Mouse (Mus musculus): ENCODE results near the gene Ucn3. TPM values are rescaled to one million over a fixed set of nuclear protein-coding genes. Genes with fewer than 3 reads are reported as not detected.

Ucn3 gene
- polyA plus RNA-seq (2014; fragmentation: Nextera tagmentation; extraction: Ambion mirVana) = not detected in 2 replicates

GRCm38 (mm10) chr13:3945249-3945648 lies at the start of gene Ucn3:
Gene Ucn3, minus strand, starts transcription at chr13:3945349.
- no peak within 1 kb of the TSS for H3K27ac ChIP-seq (ENCODE audit: low read depth, low read length)
- 54% methylated on average over 2 of the region's 2 CpGs for WGBS
- no peak within 1 kb of the TSS for H3K4me2 ChIP-seq (replicated peaks; ENCODE audit: low read depth, low read length)
- no peak within 1 kb of the TSS for H3K4me3 ChIP-seq (ENCODE audit: low read length)
- no peak within 1 kb of the TSS for H3K9ac ChIP-seq (ENCODE audit: low read depth, low read length)
- H3K36me3 ChIP-seq (ENCODE audit: control insufficient read depth, insufficient read depth, low read length) = no peaks in the 10 kb centered on the region
- no peak for ATAC-seq (ENCODE audit: low FRiP score, low TSS enrichment)
- H3K27me3 ChIP-seq (ENCODE audit: control insufficient read depth, insufficient read depth, low read length) = no peaks in the 10 kb centered on the region
- H3K9me3 ChIP-seq (ENCODE audit: control insufficient read depth, low read length) = no peaks in the 10 kb centered on the region
- H3K4me1 ChIP-seq (ENCODE audit: control insufficient read depth, insufficient read depth, low read length) = no peaks in the 10 kb centered on the region

DNA sequence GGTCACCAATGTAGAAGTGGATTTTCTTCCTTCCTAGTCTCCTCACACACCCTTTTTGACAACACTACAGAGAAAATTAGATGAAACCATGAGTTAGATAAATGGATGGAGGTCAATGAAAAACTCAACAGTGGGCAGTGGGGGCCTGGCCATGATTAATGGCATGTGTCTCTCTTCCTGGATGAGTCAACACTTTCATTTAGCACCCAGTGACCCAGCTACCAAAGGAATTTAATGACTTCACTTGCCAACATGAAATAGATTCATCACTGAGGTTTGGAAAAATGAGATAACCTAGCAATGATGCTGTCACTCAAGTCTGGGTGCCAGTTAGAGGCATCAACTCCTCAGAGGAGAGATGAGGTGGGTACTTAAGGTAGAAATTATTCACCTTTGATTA lies 46.9 kb upstream of the Ucn3 start:
- H3K27ac ChIP-seq (ENCODE audit: low read depth, low read length) = no peak overlapping the region
- no peak overlapping the region for H3K9ac ChIP-seq (ENCODE audit: low read depth, low read length)
- no peak overlapping the region for H3K4me3 ChIP-seq (ENCODE audit: low read length)
- H3K27me3 ChIP-seq (ENCODE audit: control insufficient read depth, insufficient read depth, low read length) = no peaks in the 10 kb centered on the region
- H3K4me2 ChIP-seq (replicated peaks; ENCODE audit: low read depth, low read length) = no peak overlapping the region
- no peaks in the 10 kb centered on the region for H3K4me1 ChIP-seq (ENCODE audit: control insufficient read depth, insufficient read depth, low read length)
- ATAC-seq (ENCODE audit: low FRiP score, low TSS enrichment) = no peak
- no peaks in the 10 kb centered on the region for H3K9me3 ChIP-seq (ENCODE audit: control insufficient read depth, low read length)
- no peaks in the 10 kb centered on the region for H3K36me3 ChIP-seq (ENCODE audit: control insufficient read depth, insufficient read depth, low read length)

DNA sequence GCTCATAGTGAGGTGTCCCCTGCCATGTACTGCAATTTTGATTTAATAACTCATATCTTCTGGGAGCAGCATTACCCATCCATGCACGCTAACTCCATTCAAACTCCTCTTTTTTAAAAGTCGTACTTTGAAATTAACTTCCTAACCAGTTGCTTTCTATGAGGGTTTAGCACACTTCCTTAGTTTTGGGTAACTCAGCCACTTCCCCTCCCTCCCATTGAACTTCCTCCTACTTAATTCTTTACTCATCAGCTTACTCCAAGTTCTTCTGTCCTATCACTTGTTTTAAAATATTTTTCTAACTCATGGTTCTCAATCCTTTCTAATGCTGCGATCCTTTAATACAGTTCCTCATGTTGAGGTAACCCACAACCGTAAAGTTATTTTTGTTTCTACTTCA lies 23.7 kb upstream of the Ucn3 start:
- Histone ChIP-seq H3K27ac (ENCODE audit: low read depth, low read length) (no peak overlapping the region), H3K4me1 (ENCODE audit: control insufficient read depth, insufficient read depth, low read length) (no peaks in the 10 kb centered on the region), H3K9ac (ENCODE audit: low read depth, low read length) (no peak overlapping the region), H3K9me3 (ENCODE audit: control insufficient read depth, low read length) (no peaks in the 10 kb centered on the region), H3K4me3 (ENCODE audit: low read length) (no peak overlapping the region), H3K27me3 (ENCODE audit: control insufficient read depth, insufficient read depth, low read length) (no peaks in the 10 kb centered on the region), H3K36me3 (ENCODE audit: control insufficient read depth, insufficient read depth, low read length) (no peaks in the 10 kb centered on the region), H3K4me2 (replicated peaks; ENCODE audit: low read depth, low read length) (no peak overlapping the region)
- no peak for ATAC-seq (ENCODE audit: low FRiP score, low TSS enrichment)
- 85% methylated on average over 4 of the region's 4 CpGs for WGBS

DNA sequence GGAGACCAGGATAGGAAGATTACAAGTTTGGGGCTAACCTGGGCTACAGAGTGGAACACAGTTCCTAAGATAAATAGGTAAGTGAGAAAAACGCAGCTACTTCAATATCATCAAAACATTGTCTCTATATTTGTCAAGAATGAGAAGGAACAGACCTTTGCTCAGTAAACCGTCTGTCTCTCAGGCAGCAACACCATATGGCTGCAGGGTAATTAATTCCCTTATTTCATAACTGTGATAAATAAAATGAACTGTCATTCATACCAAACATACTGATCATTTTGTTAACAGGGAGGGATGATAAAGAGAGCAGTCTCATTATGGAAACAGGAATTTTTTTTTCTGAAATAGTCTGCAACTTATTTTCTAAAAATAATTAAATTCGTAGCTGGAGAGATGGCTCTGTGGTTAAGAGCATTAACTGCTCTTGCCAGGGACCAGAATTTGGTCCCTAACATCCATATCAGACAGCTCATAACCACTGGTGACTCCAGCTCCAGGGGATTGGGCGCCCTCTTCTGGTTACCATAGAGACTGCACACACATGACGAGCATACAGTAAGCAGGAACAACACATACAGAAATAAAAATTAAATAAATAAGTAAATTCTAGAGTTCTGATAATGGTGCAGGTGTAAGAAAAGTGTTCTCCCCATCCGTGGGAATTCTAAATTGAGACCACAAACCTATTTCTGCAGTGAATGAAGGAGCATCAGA lies 6.2 kb upstream of the Ucn3 start:
- H3K9me3 ChIP-seq (ENCODE audit: control insufficient read depth, low read length) = no peaks in the 10 kb centered on the region
- no peak overlapping the region for H3K27ac ChIP-seq (ENCODE audit: low read depth, low read length)
- H3K4me2 ChIP-seq (replicated peaks; ENCODE audit: low read depth, low read length) = no peak overlapping the region
- no peaks in the 10 kb centered on the region for H3K27me3 ChIP-seq (ENCODE audit: control insufficient read depth, insufficient read depth, low read length)
- H3K4me1 ChIP-seq (ENCODE audit: control insufficient read depth, insufficient read depth, low read length) = no peaks in the 10 kb centered on the region
- no peaks in the 10 kb centered on the region for H3K36me3 ChIP-seq (ENCODE audit: control insufficient read depth, insufficient read depth, low read length)
- ATAC-seq (ENCODE audit: low FRiP score, low TSS enrichment) = no peak
- no peak overlapping the region for H3K4me3 ChIP-seq (ENCODE audit: low read length)
- 81% methylated on average over 6 of the region's 6 CpGs for WGBS
- no peak overlapping the region for H3K9ac ChIP-seq (ENCODE audit: low read depth, low read length)

GRCm38 (mm10) chr13:3949477-3949876 lies 4.3 kb upstream of the Ucn3 start:
- Histone ChIP-seq H3K27me3 (ENCODE audit: control insufficient read depth, insufficient read depth, low read length) (no peaks in the 10 kb centered on the region), H3K4me3 (ENCODE audit: low read length) (no peak overlapping the region)
- 89% methylated on average over 4 of the region's 4 CpGs for WGBS

GRCm38 (mm10) chr13:3947267-3947666 lies 2.1 kb upstream of the Ucn3 start:
- no peak for ATAC-seq (ENCODE audit: low FRiP score, low TSS enrichment)
- 88% methylated on average over 4 of the region's 4 CpGs for WGBS
- no peak overlapping the region for H3K4me2 ChIP-seq (replicated peaks; ENCODE audit: low read depth, low read length)
- H3K4me3 ChIP-seq (ENCODE audit: low read length) = no peak overlapping the region
- no peaks in the 10 kb centered on the region for H3K9me3 ChIP-seq (ENCODE audit: control insufficient read depth, low read length)
- no peaks in the 10 kb centered on the region for H3K27me3 ChIP-seq (ENCODE audit: control insufficient read depth, insufficient read depth, low read length)
- no peaks in the 10 kb centered on the region for H3K36me3 ChIP-seq (ENCODE audit: control insufficient read depth, insufficient read depth, low read length)
- no peaks in the 10 kb centered on the region for H3K4me1 ChIP-seq (ENCODE audit: control insufficient read depth, insufficient read depth, low read length)
- H3K27ac ChIP-seq (ENCODE audit: low read depth, low read length) = no peak overlapping the region
- no peak overlapping the region for H3K9ac ChIP-seq (ENCODE audit: low read depth, low read length)

More at GRCm38 (mm10) chr13:3949477-3949876, 4.3 kb upstream of the Ucn3 start:
- Histone ChIP-seq H3K4me2 (replicated peaks; ENCODE audit: low read depth, low read length) (no peak overlapping the region), H3K9me3 (ENCODE audit: control insufficient read depth, low read length) (no peaks in the 10 kb centered on the region), H3K9ac (ENCODE audit: low read depth, low read length) (no peak overlapping the region), H3K4me1 (ENCODE audit: control insufficient read depth, insufficient read depth, low read length) (no peaks in the 10 kb centered on the region), H3K36me3 (ENCODE audit: control insufficient read depth, insufficient read depth, low read length) (no peaks in the 10 kb centered on the region), H3K27ac (ENCODE audit: low read depth, low read length) (no peak overlapping the region)
- no peak for ATAC-seq (ENCODE audit: low FRiP score, low TSS enrichment)

- H3K4me1 ChIP-seq (ENCODE audit: control insufficient read depth, insufficient read depth, low read length) = no peaks in the 10 kb centered on the region
- no peaks in the 10 kb centered on the region for H3K36me3 ChIP-seq (ENCODE audit: control insufficient read depth, insufficient read depth, low read length)
- H3K27ac ChIP-seq (ENCODE audit: low read depth, low read length) = no peak overlapping the region
- H3K9me3 ChIP-seq (ENCODE audit: control insufficient read depth, low read length) = no peaks in the 10 kb centered on the region
- H3K27me3 ChIP-seq (ENCODE audit: control insufficient read depth, insufficient read depth, low read length) = no peaks in the 10 kb centered on the region
- no peak for ATAC-seq (ENCODE audit: low FRiP score, low TSS enrichment)
- no peak overlapping the region for H3K4me3 ChIP-seq (ENCODE audit: low read length)
- no peak overlapping the region for H3K4me2 ChIP-seq (replicated peaks; ENCODE audit: low read depth, low read length)
- H3K9ac ChIP-seq (ENCODE audit: low read depth, low read length) = no peak overlapping the region
- WGBS = 50% methylated on average over 7 of the region's 7 CpGs
These were observed 450 bp downstream of the Ucn3 start for GRCm38 (mm10) chr13:3944699-3945098.

GRCm38 (mm10) chr13:3926046-3926445 lies 19.1 kb downstream of the Ucn3 start:
- no peak overlapping the region for H3K4me2 ChIP-seq (replicated peaks; ENCODE audit: low read depth, low read length)
- no peaks in the 10 kb centered on the region for H3K27me3 ChIP-seq (ENCODE audit: control insufficient read depth, insufficient read depth, low read length)
- no peaks in the 10 kb centered on the region for H3K9me3 ChIP-seq (ENCODE audit: control insufficient read depth, low read length)
- 90% methylated on average over 6 of the region's 6 CpGs for WGBS
- H3K36me3 ChIP-seq (ENCODE audit: control insufficient read depth, insufficient read depth, low read length) = no peaks in the 10 kb centered on the region
- no peaks in the 10 kb centered on the region for H3K4me1 ChIP-seq (ENCODE audit: control insufficient read depth, insufficient read depth, low read length)
- no peak overlapping the region for H3K9ac ChIP-seq (ENCODE audit: low read depth, low read length)
- H3K27ac ChIP-seq (ENCODE audit: low read depth, low read length) = no peak overlapping the region
- no peak overlapping the region for H3K4me3 ChIP-seq (ENCODE audit: low read length)
- ATAC-seq (ENCODE audit: low FRiP score, low TSS enrichment) = no peak

DNA sequence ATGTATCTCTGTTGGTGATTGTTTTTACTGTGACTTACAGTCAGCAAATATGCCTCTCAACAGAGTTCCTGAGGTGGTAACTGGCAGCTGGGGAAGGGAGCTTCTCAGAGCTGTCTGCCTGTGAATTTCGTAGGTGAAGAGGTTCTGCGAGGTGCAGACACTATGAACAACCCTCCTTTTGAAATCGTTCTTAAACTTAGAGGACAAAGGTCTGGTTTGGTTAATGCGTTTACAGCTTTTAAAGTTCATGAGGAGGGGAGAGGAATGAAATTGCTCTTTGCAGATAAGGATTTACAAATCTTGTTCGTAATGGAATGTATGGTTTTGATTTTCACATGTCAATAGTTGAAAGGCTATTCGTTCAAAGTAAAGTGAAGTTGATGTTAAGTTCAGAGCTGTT lies 19.5 kb downstream of the Ucn3 start:
- no peaks in the 10 kb centered on the region for H3K36me3 ChIP-seq (ENCODE audit: control insufficient read depth, insufficient read depth, low read length)
- WGBS = 88% methylated on average over 6 of the region's 6 CpGs
- no peaks in the 10 kb centered on the region for H3K4me1 ChIP-seq (ENCODE audit: control insufficient read depth, insufficient read depth, low read length)
- H3K4me2 ChIP-seq (replicated peaks; ENCODE audit: low read depth, low read length) = no peak overlapping the region
- no peaks in the 10 kb centered on the region for H3K9me3 ChIP-seq (ENCODE audit: control insufficient read depth, low read length)
- H3K27me3 ChIP-seq (ENCODE audit: control insufficient read depth, insufficient read depth, low read length) = no peaks in the 10 kb centered on the region
- H3K9ac ChIP-seq (ENCODE audit: low read depth, low read length) = no peak overlapping the region
- no peak for ATAC-seq (ENCODE audit: low FRiP score, low TSS enrichment)
- no peak overlapping the region for H3K4me3 ChIP-seq (ENCODE audit: low read length)
- H3K27ac ChIP-seq (ENCODE audit: low read depth, low read length) = no peak overlapping the region

Data from kidney, embryonic 14.5 days (tissue).